Mouse (Mus musculus): ENCODE measurements around the gene 1700034J05Rik. TPM values are rescaled to one million over a fixed set of nuclear protein-coding genes. Genes with fewer than 3 reads are reported as not detected.

1700034J05Rik gene
- polyA plus RNA-seq, 1 experiment from 2014 or later, result 0.13 TPM

DNA sequence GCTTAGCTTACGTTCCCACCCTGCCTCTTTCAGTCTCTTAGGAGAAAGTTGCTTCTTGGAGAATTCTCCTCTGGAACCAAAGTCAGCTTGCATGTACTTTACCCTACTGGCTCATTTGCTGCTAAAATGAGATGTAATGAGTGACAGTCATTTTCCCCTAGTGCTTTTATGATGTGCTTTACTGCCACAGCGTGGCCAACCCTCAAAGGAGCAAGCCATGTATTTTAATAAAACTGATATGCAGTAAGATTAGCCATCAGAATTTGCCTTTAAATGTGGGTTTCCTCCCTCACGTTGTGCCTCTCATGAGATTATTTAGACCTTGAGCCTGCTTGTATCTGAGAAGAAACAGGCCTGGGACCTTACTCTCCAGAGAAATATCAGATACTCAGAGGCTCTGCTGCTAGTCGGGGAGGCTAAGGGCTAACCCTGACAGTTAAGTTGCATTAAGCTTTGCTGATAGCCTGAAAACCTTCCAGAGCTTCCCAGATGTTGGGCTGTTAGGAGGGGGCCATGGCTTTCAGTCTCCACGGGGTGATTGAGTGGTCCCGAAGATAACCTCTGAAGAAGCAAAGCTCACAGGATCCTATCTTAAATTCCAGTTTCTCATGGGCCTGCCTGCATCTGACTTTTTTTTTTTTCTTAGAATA is 7.7 kb upstream of the 1700034J05Rik start:
- H3K4me3 ChIP-seq, result no peak overlapping the region
- H3K27me3 ChIP-seq, result no peaks in the 10 kb centered on the region
- H3K4me1 ChIP-seq, result peaks cover 24% of the 10 kb centered on the region
- no peak for ATAC-seq (ENCODE audit: insufficient number of reproducible peaks, low FRiP score, low TSS enrichment, low read depth)
- no peaks in the 10 kb centered on the region for H3K36me3 ChIP-seq
- WGBS, result 28% methylated on average over 6 of the region's 6 CpGs
- no peaks in the 10 kb centered on the region for H3K9me3 ChIP-seq
- no peak overlapping the region for H3K4me2 ChIP-seq
- no peak overlapping the region; the same call in 1 of the 2 replicates for H3K27ac ChIP-seq
- no peak overlapping the region for H3K9ac ChIP-seq

DNA sequence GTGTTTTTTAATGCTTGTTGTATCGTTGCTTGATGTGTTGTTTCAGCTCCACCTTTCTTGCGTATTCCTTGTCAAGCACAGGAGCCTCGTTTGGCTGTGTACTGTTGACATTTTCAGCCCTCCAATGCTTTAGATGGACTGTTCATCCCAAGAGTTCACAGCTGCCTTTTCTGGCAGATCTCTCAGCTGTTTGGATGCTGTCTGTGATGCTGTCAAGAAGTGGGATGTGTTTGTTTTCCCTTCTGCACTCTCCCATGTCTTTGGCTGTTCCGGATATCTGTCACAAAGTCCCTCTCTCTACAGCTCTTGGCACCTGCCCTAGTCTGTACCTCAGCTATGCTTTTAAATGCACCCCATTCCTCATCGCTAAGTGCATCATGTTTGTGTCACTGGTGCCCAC is 6.7 kb upstream of the 1700034J05Rik start:
- peaks cover 20% of the 10 kb centered on the region for H3K4me1 ChIP-seq
- no peak overlapping the region for H3K4me2 ChIP-seq
- 74% methylated on average over 5 of the region's 5 CpGs for WGBS
- H3K9me3 ChIP-seq, result no peaks in the 10 kb centered on the region
- H3K4me3 ChIP-seq, result no peak overlapping the region
- H3K36me3 ChIP-seq, result no peaks in the 10 kb centered on the region
- H3K27me3 ChIP-seq, result no peaks in the 10 kb centered on the region
- no peak overlapping the region for H3K9ac ChIP-seq
- ATAC-seq (ENCODE audit: insufficient number of reproducible peaks, low FRiP score, low TSS enrichment, low read depth), result no peak
- H3K27ac ChIP-seq, result no peak overlapping the region

DNA sequence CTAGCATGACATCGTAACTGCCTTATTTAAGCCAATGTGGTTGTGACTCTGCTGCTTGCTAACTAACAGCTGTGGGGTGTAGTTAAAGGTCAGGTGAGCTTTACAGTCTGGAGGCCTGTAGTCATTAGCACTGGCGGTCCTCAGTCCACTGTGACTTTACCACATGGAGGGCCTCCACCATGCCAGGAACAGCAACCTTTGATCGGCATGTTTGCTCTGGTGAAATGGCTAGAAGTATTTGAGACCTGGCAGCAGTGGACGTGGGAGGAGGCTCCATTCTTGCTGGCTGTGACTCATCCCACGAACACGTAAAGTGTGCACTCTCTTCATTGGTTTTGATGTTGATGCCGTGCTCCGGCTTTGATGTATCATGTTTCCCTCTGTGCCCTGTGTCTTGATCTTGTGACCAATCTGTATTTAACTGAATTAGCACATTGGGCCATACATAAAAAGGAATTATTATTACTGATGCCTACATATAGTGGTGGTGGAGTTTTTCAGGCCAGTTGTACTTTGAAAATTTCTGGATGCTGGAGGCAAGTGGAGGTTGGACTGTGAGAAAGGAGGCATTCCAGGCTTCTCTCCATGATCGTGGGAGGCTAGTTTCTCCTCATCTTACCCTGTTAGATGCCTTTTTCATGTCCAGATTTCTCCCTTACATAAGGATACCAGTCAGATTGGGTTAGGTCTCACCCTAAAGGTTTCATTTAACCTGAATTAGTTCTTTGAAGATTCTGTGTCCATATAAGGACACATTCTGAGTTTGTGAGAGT is 5.9 kb upstream of the 1700034J05Rik start:
- Histone ChIP-seq H3K27ac (no peak overlapping the region), H3K9me3 (no peaks in the 10 kb centered on the region), H3K9ac (no peak overlapping the region), H3K4me3 (no peak overlapping the region), H3K4me1 (peaks cover 23% of the 10 kb centered on the region), H3K36me3 (no peaks in the 10 kb centered on the region), H3K27me3 (no peaks in the 10 kb centered on the region), H3K4me2 (no peak overlapping the region)
- no peak for ATAC-seq (ENCODE audit: insufficient number of reproducible peaks, low FRiP score, low TSS enrichment, low read depth)
- WGBS, result 55% methylated on average over 9 of the region's 9 CpGs

DNA sequence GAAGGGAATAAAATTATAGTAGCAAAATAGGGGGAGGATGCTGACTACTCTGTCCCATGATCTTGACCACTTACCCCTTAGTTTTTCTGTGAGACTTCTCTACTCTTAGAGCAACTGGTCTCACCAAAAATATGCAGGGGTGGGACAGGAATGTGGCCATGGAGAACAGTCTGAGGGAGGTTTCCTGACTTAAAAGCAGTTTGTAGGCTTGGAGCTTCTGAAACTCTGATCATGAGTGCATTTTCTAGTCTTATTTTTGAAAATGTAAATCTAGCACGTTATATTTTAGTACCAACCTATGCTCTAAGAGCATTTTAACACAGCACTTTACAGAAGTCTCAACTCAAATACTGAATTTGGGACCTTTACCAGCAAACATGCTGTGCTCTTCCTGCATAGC is 4.5 kb upstream of the 1700034J05Rik start:
- Histone ChIP-seq H3K27me3 (no peaks in the 10 kb centered on the region), H3K27ac (no peak overlapping the region), H3K4me1 (peaks cover 23% of the 10 kb centered on the region), H3K4me3 (no peak overlapping the region), H3K36me3 (no peaks in the 10 kb centered on the region), H3K4me2 (no peak overlapping the region), H3K9me3 (no peaks in the 10 kb centered on the region), H3K9ac (no peak overlapping the region)
- WGBS, result 71% methylated on average over 1 of the region's 1 CpGs
- no peak for ATAC-seq (ENCODE audit: insufficient number of reproducible peaks, low FRiP score, low TSS enrichment, low read depth)

DNA sequence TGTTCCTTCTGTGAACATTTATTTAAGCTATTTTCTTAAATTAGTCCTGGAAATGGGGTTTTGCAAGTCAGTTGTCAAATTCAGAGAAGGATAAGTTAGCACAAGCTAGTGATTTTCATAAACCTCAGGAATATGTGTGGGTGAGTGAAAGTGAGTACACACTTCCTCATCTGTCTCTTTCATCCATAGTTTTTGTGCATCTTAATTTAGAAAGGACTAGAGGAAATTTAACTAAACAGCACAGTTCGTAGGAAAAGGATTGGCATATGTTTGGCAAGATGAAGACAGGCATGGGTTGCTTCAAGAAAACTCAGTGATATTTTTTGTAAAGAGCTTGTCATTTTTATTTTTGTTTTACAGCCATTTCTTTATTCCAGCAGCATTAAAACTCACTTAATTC is 2.7 kb upstream of the 1700034J05Rik start:
- H3K36me3 ChIP-seq, result no peaks in the 10 kb centered on the region
- no peaks in the 10 kb centered on the region for H3K27me3 ChIP-seq
- H3K4me3 ChIP-seq, result no peak overlapping the region
- no peaks in the 10 kb centered on the region for H3K9me3 ChIP-seq
- 82% methylated on average over 1 of the region's 1 CpGs for WGBS
- H3K4me2 ChIP-seq, result no peak overlapping the region
- H3K27ac ChIP-seq, result no peak overlapping the region
- no peak for ATAC-seq (ENCODE audit: insufficient number of reproducible peaks, low FRiP score, low TSS enrichment, low read depth)
- H3K9ac ChIP-seq, result no peak overlapping the region
- H3K4me1 ChIP-seq, result peaks cover 20% of the 10 kb centered on the region

DNA sequence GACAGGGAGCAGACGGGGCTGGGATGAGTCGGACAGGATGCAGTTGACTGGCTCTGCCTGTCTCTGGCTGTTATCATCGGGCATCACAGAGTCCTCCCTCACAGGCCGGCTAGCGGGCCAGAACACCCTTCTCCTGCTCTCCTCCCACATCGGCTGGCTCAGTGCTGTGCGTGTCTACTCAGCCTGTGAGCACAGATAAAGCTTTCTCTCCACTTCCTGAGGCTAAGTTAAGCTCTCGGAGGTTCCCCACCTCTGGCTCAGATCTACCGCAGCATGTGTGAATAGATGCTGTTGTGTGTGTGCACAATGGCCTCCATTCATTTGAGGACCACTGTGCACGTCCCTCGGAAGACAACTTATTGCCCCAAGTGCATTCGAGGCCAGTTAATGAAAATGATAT is 1.7 kb upstream of the 1700034J05Rik start:
- peak overlapping the region; percentile 65 for H3K27ac ChIP-seq
- H3K4me2 ChIP-seq, result no peak overlapping the region; the same call in 1 of the 2 replicates
- no peak overlapping the region for H3K4me3 ChIP-seq
- no peak overlapping the region for H3K9ac ChIP-seq
- no peaks in the 10 kb centered on the region for H3K27me3 ChIP-seq
- WGBS, result 57% methylated on average over 12 of the region's 12 CpGs
- ATAC-seq (ENCODE audit: insufficient number of reproducible peaks, low FRiP score, low TSS enrichment, low read depth), result peak; percentile 52; the same call in 1 of the 2 replicates
- H3K36me3 ChIP-seq, result no peaks in the 10 kb centered on the region
- peaks cover 11% of the 10 kb centered on the region for H3K4me1 ChIP-seq
- H3K9me3 ChIP-seq, result no peaks in the 10 kb centered on the region

DNA sequence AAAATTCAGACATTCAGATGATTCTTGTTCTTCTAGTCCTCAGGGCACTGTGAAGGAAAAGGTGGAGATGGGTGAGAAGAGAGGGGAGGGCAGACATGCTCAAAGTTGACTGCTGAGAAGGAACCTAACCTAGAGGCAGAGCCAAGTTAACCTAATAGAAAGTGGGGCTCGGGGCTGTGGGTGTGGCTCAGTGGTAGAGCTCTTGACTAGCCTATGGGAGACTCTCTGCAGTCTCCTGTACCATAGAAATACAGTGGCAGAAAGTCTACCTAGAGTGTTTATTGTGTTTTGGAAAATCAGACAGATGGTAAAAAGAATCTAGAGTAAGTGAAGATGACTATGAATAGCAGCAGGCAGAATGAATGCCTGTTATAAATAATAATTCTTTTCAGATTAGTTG is 1.3 kb upstream of the 1700034J05Rik start:
- Histone ChIP-seq H3K4me1 (peaks cover 7% of the 10 kb centered on the region; the same call in 1 of the 2 replicates), H3K27ac (peak overlapping the region; percentile 65), H3K27me3 (no peaks in the 10 kb centered on the region), H3K4me3 (no peak overlapping the region), H3K9ac (no peak overlapping the region), H3K36me3 (no peaks in the 10 kb centered on the region), H3K9me3 (no peaks in the 10 kb centered on the region), H3K4me2 (no peak overlapping the region; the same call in 1 of the 2 replicates)
- 62% methylated on average over 1 of the region's 1 CpGs for WGBS
- ATAC-seq (ENCODE audit: insufficient number of reproducible peaks, low FRiP score, low TSS enrichment, low read depth), result no peak

DNA sequence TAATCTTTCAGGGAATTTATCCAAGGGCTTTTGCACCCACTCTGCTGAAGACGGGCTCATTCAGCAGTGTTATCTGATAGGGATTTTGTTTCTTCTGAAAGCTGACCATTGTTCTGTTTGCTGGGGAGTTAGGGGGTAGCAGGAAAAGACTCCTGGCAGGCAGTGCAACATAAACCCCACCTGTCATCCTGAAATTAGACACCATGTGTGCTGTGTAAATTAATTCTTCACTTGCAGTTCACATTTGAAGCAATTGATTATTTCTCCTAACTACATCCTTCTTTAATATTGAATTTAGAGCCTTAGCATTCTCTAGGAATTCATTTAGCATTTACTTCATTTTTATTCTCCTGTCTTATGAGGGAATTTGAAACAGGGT is 3.8 kb downstream of the 1700034J05Rik start:
- Histone ChIP-seq H3K36me3 (no peaks in the 10 kb centered on the region), H3K4me3 (no peak overlapping the region), H3K9ac (no peak overlapping the region), H3K27me3 (no peaks in the 10 kb centered on the region), H3K9me3 (no peaks in the 10 kb centered on the region), H3K4me2 (no peak overlapping the region), H3K27ac (no peak overlapping the region), H3K4me1 (peaks cover 7% of the 10 kb centered on the region; the same call in 1 of the 2 replicates)
- no peak for ATAC-seq (ENCODE audit: insufficient number of reproducible peaks, low FRiP score, low TSS enrichment, low read depth)
- WGBS, result 37% methylated on average over 1 of the region's 1 CpGs

DNA sequence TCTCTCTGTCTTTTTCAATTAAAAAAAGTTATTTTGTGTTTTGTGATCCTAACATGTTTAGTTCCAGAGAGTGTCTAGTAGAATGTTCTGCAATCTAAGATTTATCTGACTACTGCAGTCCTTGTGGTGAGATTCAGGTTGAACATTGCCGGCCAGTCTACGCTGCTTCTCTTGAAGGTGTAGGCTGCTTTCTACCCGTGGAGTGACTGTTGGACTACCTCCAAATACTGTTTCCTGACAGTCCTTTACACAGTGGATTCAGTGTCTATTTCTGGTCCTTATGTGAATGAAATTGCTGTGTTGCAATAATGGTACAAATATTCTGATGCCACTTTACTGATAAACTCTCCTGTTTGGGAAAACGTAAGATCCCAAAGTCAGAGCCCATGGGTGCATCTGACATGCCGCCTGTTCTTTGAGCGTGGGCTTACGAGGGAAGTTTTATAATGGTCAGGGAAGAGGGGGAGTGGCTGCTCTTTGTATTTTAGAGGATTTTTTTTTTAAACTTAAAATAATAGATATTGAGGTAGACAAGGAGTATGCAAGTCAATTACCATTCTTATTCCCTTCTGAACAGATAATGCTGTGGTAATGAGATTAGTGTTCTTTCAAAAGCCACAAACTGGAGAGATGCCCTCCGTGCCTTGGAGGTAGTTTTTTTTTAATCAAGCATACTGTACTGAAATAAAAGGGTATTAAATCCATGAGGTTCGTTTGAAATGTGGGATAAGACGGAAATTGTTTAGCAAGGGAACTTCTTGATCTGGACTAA is 4.4 kb downstream of the 1700034J05Rik start:
- no peaks in the 10 kb centered on the region for H3K9me3 ChIP-seq
- H3K4me1 ChIP-seq, result peaks cover 7% of the 10 kb centered on the region; the same call in 1 of the 2 replicates
- no peak overlapping the region for H3K9ac ChIP-seq
- no peak overlapping the region for H3K4me3 ChIP-seq
- H3K4me2 ChIP-seq, result no peak overlapping the region
- ATAC-seq (ENCODE audit: insufficient number of reproducible peaks, low FRiP score, low TSS enrichment, low read depth), result no peak
- H3K27ac ChIP-seq, result no peak overlapping the region
- 59% methylated on average over 10 of the region's 10 CpGs for WGBS
- no peaks in the 10 kb centered on the region for H3K36me3 ChIP-seq
- H3K27me3 ChIP-seq, result no peaks in the 10 kb centered on the region

DNA sequence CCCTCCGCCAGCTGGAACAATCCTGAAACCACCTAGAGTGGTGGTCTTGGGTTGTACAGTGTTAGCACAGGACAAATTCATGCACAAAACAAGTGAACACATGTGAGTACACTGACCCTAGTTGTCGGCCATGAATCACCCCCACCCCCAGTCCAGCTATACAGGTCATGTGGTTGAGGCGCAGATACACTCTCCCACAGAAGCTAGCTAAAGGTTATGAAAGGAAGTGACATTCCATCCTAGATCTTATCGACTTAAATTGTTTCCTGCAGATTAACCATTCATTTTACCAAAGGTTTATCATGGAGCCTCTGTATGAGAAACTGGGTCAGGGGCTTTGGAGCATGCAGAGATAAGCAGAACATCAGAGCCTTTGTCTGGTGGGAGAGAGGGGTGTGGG is 7.0 kb downstream of the 1700034J05Rik start:
- Histone ChIP-seq H3K4me2 (no peak overlapping the region), H3K4me1 (peaks cover 7% of the 10 kb centered on the region; the same call in 1 of the 2 replicates), H3K36me3 (no peaks in the 10 kb centered on the region), H3K9me3 (no peaks in the 10 kb centered on the region), H3K9ac (no peak overlapping the region), H3K27ac (no peak overlapping the region), H3K4me3 (no peak overlapping the region), H3K27me3 (no peaks in the 10 kb centered on the region)
- WGBS, result 72% methylated on average over 4 of the region's 4 CpGs
- no peak for ATAC-seq (ENCODE audit: insufficient number of reproducible peaks, low FRiP score, low TSS enrichment, low read depth)

DNA sequence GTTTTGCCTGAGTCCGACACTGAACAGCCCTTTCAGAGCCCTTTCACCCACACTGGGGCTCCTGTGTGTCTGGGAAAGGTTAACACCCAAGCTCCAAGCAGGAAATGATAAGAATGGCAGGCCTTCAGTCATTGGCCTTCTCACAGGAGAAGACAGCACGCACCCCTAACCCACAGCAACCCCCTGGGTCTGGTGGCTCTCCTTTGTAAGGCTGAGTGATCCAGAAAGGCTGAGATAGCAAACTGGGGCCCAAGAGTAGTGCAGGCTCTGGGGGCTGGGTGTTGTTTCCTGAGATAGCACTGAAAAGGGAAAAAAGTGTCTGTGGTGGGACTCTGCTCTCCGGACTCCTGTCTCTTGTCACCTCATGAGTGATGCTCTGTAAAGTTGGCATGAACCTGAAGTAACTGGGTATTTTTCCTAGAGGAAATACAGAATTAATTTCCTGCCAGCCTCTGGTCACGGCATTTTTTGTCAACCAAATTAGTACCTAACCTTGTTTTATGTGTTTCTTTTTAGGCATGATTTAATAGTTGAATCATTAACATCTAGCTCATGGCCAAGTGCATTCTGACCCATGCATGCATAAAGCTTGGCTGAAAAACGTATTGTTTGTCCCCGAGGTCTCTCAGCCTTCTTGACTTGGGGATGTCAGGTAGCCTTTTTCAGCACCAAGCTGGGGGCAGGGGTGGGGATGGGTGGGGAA is 7.7 kb downstream of the 1700034J05Rik start:
- Histone ChIP-seq H3K4me3 (no peak overlapping the region), H3K27ac (no peak overlapping the region), H3K27me3 (no peaks in the 10 kb centered on the region), H3K36me3 (no peaks in the 10 kb centered on the region), H3K4me2 (no peak overlapping the region), H3K9ac (no peak overlapping the region), H3K9me3 (no peaks in the 10 kb centered on the region), H3K4me1 (peaks cover 7% of the 10 kb centered on the region; the same call in 1 of the 2 replicates)
- no peak for ATAC-seq (ENCODE audit: insufficient number of reproducible peaks, low FRiP score, low TSS enrichment, low read depth)
- WGBS, result 61% methylated on average over 6 of the region's 6 CpGs
